Mouse (Mus musculus): ENCODE data around the gene Dmbx1.

Gene Dmbx1

GRCm38 (mm10) chr4:115886875-115887274 is 52.9 kb downstream of the Dmbx1 start:
- DNase-seq (ENCODE audit: low spot score) = no peak

- DNase-seq (ENCODE audit: low spot score) = no peak
These were observed 53.9 kb downstream of the Dmbx1 start for GRCm38 (mm10) chr4:115885846-115886245.

GRCm38 (mm10) chr4:115884022-115884421 is 55.7 kb downstream of the Dmbx1 start, which contains the start of gene Kncn:
Kncn (plus strand) TSS chr4:115884400.
- no peak for DNase-seq (ENCODE audit: low spot score)

GRCm38 (mm10) chr4:115882195-115882594 is 57.5 kb downstream of the Dmbx1 start:
- DNase-seq (ENCODE audit: low spot score) = no peak

- DNase-seq (ENCODE audit: low spot score) = no peak
These were observed 58.5 kb downstream of the Dmbx1 start for GRCm38 (mm10) chr4:115881183-115881582.

GRCm38 (mm10) chr4:115878828-115879227 is 60.9 kb downstream of the Dmbx1 start:
- no peak for DNase-seq (ENCODE audit: low spot score)

- DNase-seq (ENCODE audit: low spot score) = no peak
These were observed 61.5 kb downstream of the Dmbx1 start for GRCm38 (mm10) chr4:115878216-115878678.

- DNase-seq (ENCODE audit: low spot score) = no peak
These were observed 66.5 kb downstream of the Dmbx1 start for GRCm38 (mm10) chr4:115873231-115873630.

GRCm38 (mm10) chr4:115869512-115870210 is 70.1 kb downstream of the Dmbx1 start:
- no peak for DNase-seq (ENCODE audit: low spot score)
